Mouse (Mus musculus): ENCODE measurements around the gene Ghrhr. TPM values are rescaled to one million over a fixed set of nuclear protein-coding genes. Genes with fewer than 3 reads are reported as not detected.

The Ghrhr gene
- polyA plus RNA-seq, 1 experiment from 2014 or later = not detected

GRCm38 (mm10) chr6:55347711-55348571, 28.2 kb upstream of the Ghrhr start:
- H3K36me3 ChIP-seq (ENCODE audit: control insufficient read depth, insufficient read depth) = peaks cover 4% of the 10 kb centered on the region; the same call in 1 of the 2 replicates
- H3K27me3 ChIP-seq (ENCODE audit: control insufficient read depth, insufficient read depth, low read depth, low read length) = no peaks in the 10 kb centered on the region
- H3K9ac ChIP-seq (ENCODE audit: low read depth, low read length) = peak overlapping the region; percentile 5; the same call in 1 of the 2 replicates
- H3K9me3 ChIP-seq (replicated peaks; ENCODE audit: control insufficient read depth, low read length) = no peaks in the 10 kb centered on the region
- peaks cover 28% of the 10 kb centered on the region for H3K4me1 ChIP-seq (ENCODE audit: control insufficient read depth, low read depth, low read length)
- WGBS (ENCODE audit: insufficient replicate concordance) = 44% methylated on average over 5 of the region's 5 CpGs
- peak; percentile 71 for ATAC-seq (ENCODE audit: low read depth)
- H3K27ac ChIP-seq (ENCODE audit: low read length) = peak overlapping the region; percentile 43; the same call in 1 of the 2 replicates
- no peak overlapping the region for H3K4me3 ChIP-seq (ENCODE audit: low read depth, low read length)
- no peak overlapping the region for H3K4me2 ChIP-seq (ENCODE audit: low read depth, low read length)

- no peak overlapping the region for H3K4me2 ChIP-seq (ENCODE audit: low read depth, low read length)
- no peak overlapping the region for H3K9ac ChIP-seq (ENCODE audit: low read depth, low read length)
- WGBS (ENCODE audit: insufficient replicate concordance) = 63% methylated on average over 4 of the region's 4 CpGs
- no peaks in the 10 kb centered on the region for H3K9me3 ChIP-seq (replicated peaks; ENCODE audit: control insufficient read depth, low read length)
- no peaks in the 10 kb centered on the region for H3K27me3 ChIP-seq (ENCODE audit: control insufficient read depth, insufficient read depth, low read depth, low read length)
- peak overlapping the region; percentile 43 for H3K27ac ChIP-seq (ENCODE audit: low read length)
- H3K36me3 ChIP-seq (ENCODE audit: control insufficient read depth, insufficient read depth) = peaks cover 4% of the 10 kb centered on the region; the same call in 1 of the 2 replicates
- peaks cover 23% of the 10 kb centered on the region for H3K4me1 ChIP-seq (ENCODE audit: control insufficient read depth, low read depth, low read length)
- no peak overlapping the region for H3K4me3 ChIP-seq (ENCODE audit: low read depth, low read length)
- ATAC-seq (ENCODE audit: low read depth) = no peak
Measured at GRCm38 (mm10) chr6:55349231-55349630, 26.9 kb upstream of the Ghrhr start.

GRCm38 (mm10) chr6:55350383-55350952, 25.6 kb upstream of the Ghrhr start:
- Histone ChIP-seq H3K9ac (ENCODE audit: low read depth, low read length) (no peak overlapping the region), H3K36me3 (ENCODE audit: control insufficient read depth, insufficient read depth) (peaks cover 4% of the 10 kb centered on the region; the same call in 1 of the 2 replicates), H3K27me3 (ENCODE audit: control insufficient read depth, insufficient read depth, low read depth, low read length) (no peaks in the 10 kb centered on the region), H3K9me3 (replicated peaks; ENCODE audit: control insufficient read depth, low read length) (no peaks in the 10 kb centered on the region), H3K4me2 (ENCODE audit: low read depth, low read length) (no peak overlapping the region), H3K4me3 (ENCODE audit: low read depth, low read length) (no peak overlapping the region), H3K27ac (ENCODE audit: low read length) (no peak overlapping the region), H3K4me1 (ENCODE audit: control insufficient read depth, low read depth, low read length) (peaks cover 26% of the 10 kb centered on the region)
- 87% methylated on average over 6 of the region's 6 CpGs for WGBS (ENCODE audit: insufficient replicate concordance)
- no peak for ATAC-seq (ENCODE audit: low read depth)

GRCm38 (mm10) chr6:55351712-55352111, 24.4 kb upstream of the Ghrhr start:
- H3K4me3 ChIP-seq (ENCODE audit: low read depth, low read length) = no peak overlapping the region
- no peaks in the 10 kb centered on the region for H3K9me3 ChIP-seq (replicated peaks; ENCODE audit: control insufficient read depth, low read length)
- no peak overlapping the region for H3K9ac ChIP-seq (ENCODE audit: low read depth, low read length)
- H3K36me3 ChIP-seq (ENCODE audit: control insufficient read depth, insufficient read depth) = no peaks in the 10 kb centered on the region
- ATAC-seq (ENCODE audit: low read depth) = no peak
- H3K27me3 ChIP-seq (ENCODE audit: control insufficient read depth, insufficient read depth, low read depth, low read length) = no peaks in the 10 kb centered on the region
- 59% methylated on average over 7 of the region's 7 CpGs for WGBS (ENCODE audit: insufficient replicate concordance)
- peaks cover 38% of the 10 kb centered on the region for H3K4me1 ChIP-seq (ENCODE audit: control insufficient read depth, low read depth, low read length)
- no peak overlapping the region for H3K27ac ChIP-seq (ENCODE audit: low read length)
- H3K4me2 ChIP-seq (ENCODE audit: low read depth, low read length) = no peak overlapping the region

GRCm38 (mm10) chr6:55353711-55354445, 22.2 kb upstream of the Ghrhr start:
- Histone ChIP-seq H3K36me3 (ENCODE audit: control insufficient read depth, insufficient read depth) (no peaks in the 10 kb centered on the region), H3K4me1 (ENCODE audit: control insufficient read depth, low read depth, low read length) (peaks cover 39% of the 10 kb centered on the region), H3K27ac (ENCODE audit: low read length) (no peak overlapping the region), H3K4me3 (ENCODE audit: low read depth, low read length) (no peak overlapping the region), H3K4me2 (ENCODE audit: low read depth, low read length) (no peak overlapping the region), H3K9ac (ENCODE audit: low read depth, low read length) (no peak overlapping the region), H3K9me3 (replicated peaks; ENCODE audit: control insufficient read depth, low read length) (no peaks in the 10 kb centered on the region), H3K27me3 (ENCODE audit: control insufficient read depth, insufficient read depth, low read depth, low read length) (no peaks in the 10 kb centered on the region)
- WGBS (ENCODE audit: insufficient replicate concordance) = 72% methylated on average over 12 of the region's 12 CpGs
- no peak for ATAC-seq (ENCODE audit: low read depth)

GRCm38 (mm10) chr6:55354456-55355117, 21.5 kb upstream of the Ghrhr start:
- peaks cover 40% of the 10 kb centered on the region for H3K4me1 ChIP-seq (ENCODE audit: control insufficient read depth, low read depth, low read length)
- ATAC-seq (ENCODE audit: low read depth) = no peak
- H3K36me3 ChIP-seq (ENCODE audit: control insufficient read depth, insufficient read depth) = no peaks in the 10 kb centered on the region

GRCm38 (mm10) chr6:55355575-55355974, 20.5 kb upstream of the Ghrhr start:
- Histone ChIP-seq H3K9me3 (replicated peaks; ENCODE audit: control insufficient read depth, low read length) (no peaks in the 10 kb centered on the region), H3K4me1 (ENCODE audit: control insufficient read depth, low read depth, low read length) (peaks cover 49% of the 10 kb centered on the region), H3K36me3 (ENCODE audit: control insufficient read depth, insufficient read depth) (no peaks in the 10 kb centered on the region), H3K4me3 (ENCODE audit: low read depth, low read length) (no peak overlapping the region), H3K4me2 (ENCODE audit: low read depth, low read length) (no peak overlapping the region), H3K27me3 (ENCODE audit: control insufficient read depth, insufficient read depth, low read depth, low read length) (no peaks in the 10 kb centered on the region), H3K9ac (ENCODE audit: low read depth, low read length) (no peak overlapping the region), H3K27ac (ENCODE audit: low read length) (peak overlapping the region; percentile 64)
- no peak for ATAC-seq (ENCODE audit: low read depth)
- 58% methylated on average over 7 of the region's 7 CpGs for WGBS (ENCODE audit: insufficient replicate concordance)

More at GRCm38 (mm10) chr6:55354456-55355117, 21.5 kb upstream of the Ghrhr start:
- H3K27ac ChIP-seq (ENCODE audit: low read length) = no peak overlapping the region
- no peaks in the 10 kb centered on the region for H3K27me3 ChIP-seq (ENCODE audit: control insufficient read depth, insufficient read depth, low read depth, low read length)
- no peak overlapping the region for H3K9ac ChIP-seq (ENCODE audit: low read depth, low read length)
- WGBS (ENCODE audit: insufficient replicate concordance) = 69% methylated on average over 4 of the region's 4 CpGs
- H3K4me3 ChIP-seq (ENCODE audit: low read depth, low read length) = no peak overlapping the region
- no peaks in the 10 kb centered on the region for H3K9me3 ChIP-seq (replicated peaks; ENCODE audit: control insufficient read depth, low read length)
- no peak overlapping the region for H3K4me2 ChIP-seq (ENCODE audit: low read depth, low read length)

- peak overlapping the region; percentile 64 for H3K27ac ChIP-seq (ENCODE audit: low read length)
- no peak overlapping the region for H3K4me2 ChIP-seq (ENCODE audit: low read depth, low read length)
- whole genome bisulfite sequencing (ENCODE audit: insufficient replicate concordance) = 15% methylated on average over 5 of the region's 5 CpGs
Measured at GRCm38 (mm10) chr6:55356017-55356703, 19.9 kb upstream of the Ghrhr start.

More at GRCm38 (mm10) chr6:55356017-55356703, 19.9 kb upstream of the Ghrhr start:
- peaks cover 53% of the 10 kb centered on the region for H3K4me1 ChIP-seq (ENCODE audit: control insufficient read depth, low read depth, low read length)
- H3K27me3 ChIP-seq (ENCODE audit: control insufficient read depth, insufficient read depth, low read depth, low read length) = no peaks in the 10 kb centered on the region
- H3K9me3 ChIP-seq (replicated peaks; ENCODE audit: control insufficient read depth, low read length) = no peaks in the 10 kb centered on the region
- ATAC-seq (ENCODE audit: low read depth) = peak; percentile 35
- H3K9ac ChIP-seq (ENCODE audit: low read depth, low read length) = peak overlapping the region; percentile 31; the same call in 1 of the 2 replicates
- no peaks in the 10 kb centered on the region for H3K36me3 ChIP-seq (ENCODE audit: control insufficient read depth, insufficient read depth)
- H3K4me3 ChIP-seq (ENCODE audit: low read depth, low read length) = no peak overlapping the region
